Mouse (Mus musculus): ENCODE data around the gene Zfpm1. TPM values are rescaled to one million over a fixed set of nuclear protein-coding genes. Genes with fewer than 3 reads are reported as not detected.
A peak's percentile ranks its signal among the peaks of the same experiment; 100 is the strongest.

Zfpm1 gene
- polyA plus RNA-seq, 1 experiment from 2014 or later = 5.7 TPM

DNA sequence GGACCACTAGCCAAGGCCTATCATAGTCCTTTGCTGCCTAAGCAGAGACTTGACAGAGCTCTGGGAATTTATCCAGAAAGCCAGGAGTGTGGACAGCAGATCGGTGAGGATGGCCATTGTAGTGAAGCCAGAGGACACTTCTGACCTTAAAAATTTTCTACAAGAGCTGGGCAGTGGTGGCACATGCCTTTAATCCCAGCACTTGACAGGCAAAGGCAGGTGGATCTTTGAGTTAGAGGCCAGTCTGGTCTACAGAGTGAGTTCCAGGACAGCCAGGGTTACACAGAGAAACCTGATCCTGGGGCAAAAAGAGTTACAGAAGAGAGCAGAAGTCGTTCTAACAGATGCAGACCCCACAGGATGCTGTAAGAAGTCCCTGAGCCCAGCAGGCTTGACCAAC, 34.5 kb downstream of the Zfpm1 start:
- TF ChIP-seq CTCF (IDR thresholded peaks at IDR 0.05; ENCODE audit: low read depth) = no peak
- no peak for TF ChIP-seq EP300 (IDR thresholded peaks at IDR 0.05; ENCODE audit: low read depth)
- WGBS (ENCODE audit: insufficient replicate concordance) = 52% methylated on average over 2 of the region's 2 CpGs
- Histone ChIP-seq H3K27me3 (ENCODE audit: insufficient read depth, low read length) (no peaks in the 10 kb centered on the region), H3K4me3 (ENCODE audit: low read depth, low read length) (no peak overlapping the region), H3K9me3 (ENCODE audit: low read length) (no peaks in the 10 kb centered on the region), H3K4me1 (ENCODE audit: insufficient read depth) (peaks cover 98% of the 10 kb centered on the region), H3K9ac (replicated peaks) (no peak overlapping the region), H3K27ac (ENCODE audit: low read depth) (no peak overlapping the region), H3K4me2 (ENCODE audit: low read depth, low read length) (no peak overlapping the region), H3K36me3 (replicated peaks; ENCODE audit: insufficient read depth, low read length) (peaks cover 52% of the 10 kb centered on the region)
- ATAC-seq (no peak), DNase-seq (no peak)

DNA sequence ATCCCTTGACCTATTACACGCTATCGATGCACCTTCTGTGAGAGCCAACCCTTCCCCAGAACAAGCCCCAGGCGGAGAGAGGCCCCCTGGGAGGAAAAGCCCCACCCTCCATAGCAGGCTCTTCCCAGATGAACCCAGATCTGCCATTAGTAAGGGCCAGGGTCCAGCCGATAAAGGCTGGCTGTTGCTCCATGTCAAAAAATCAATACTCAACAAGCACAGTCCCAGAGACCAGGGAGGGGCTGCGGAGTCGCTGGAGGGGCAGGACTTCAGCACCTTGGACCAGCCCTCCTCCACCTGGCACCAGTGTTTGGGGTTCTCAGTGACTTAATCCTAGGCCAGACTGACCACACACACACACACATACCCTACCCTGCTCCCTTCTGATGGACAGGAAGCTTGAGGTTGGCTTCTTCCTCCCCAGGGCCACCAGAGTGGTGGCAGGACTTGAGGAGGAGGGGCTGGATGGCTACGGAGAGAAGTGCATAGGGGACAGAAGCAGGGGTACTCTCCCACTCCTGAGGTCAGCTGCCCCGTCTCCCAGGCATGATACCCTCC, 36.1 kb downstream of the Zfpm1 start:
- H3K4me3 ChIP-seq (ENCODE audit: low read depth, low read length) = no peak overlapping the region
- peaks cover 98% of the 10 kb centered on the region for H3K4me1 ChIP-seq (ENCODE audit: insufficient read depth)
- peak overlapping the region; percentile 68 for H3K27ac ChIP-seq (ENCODE audit: low read depth)
- H3K9me3 ChIP-seq (ENCODE audit: low read length) = no peaks in the 10 kb centered on the region
- H3K4me2 ChIP-seq (ENCODE audit: low read depth, low read length) = peak overlapping the region; percentile 33
- no peaks in the 10 kb centered on the region for H3K27me3 ChIP-seq (ENCODE audit: insufficient read depth, low read length)
- H3K36me3 ChIP-seq (replicated peaks; ENCODE audit: insufficient read depth, low read length) = peaks cover 50% of the 10 kb centered on the region
- TF ChIP-seq EP300 (IDR thresholded peaks at IDR 0.05; ENCODE audit: low read depth) = no peak
- TF ChIP-seq CTCF (IDR thresholded peaks at IDR 0.05; ENCODE audit: low read depth) = no peak
- DNase-seq (peak; percentile 69), ATAC-seq (peak; percentile 65)
- H3K9ac ChIP-seq (replicated peaks) = peak overlapping the region; percentile 42
- 31% methylated on average over 8 of the region's 8 CpGs for WGBS (ENCODE audit: insufficient replicate concordance)

DNA sequence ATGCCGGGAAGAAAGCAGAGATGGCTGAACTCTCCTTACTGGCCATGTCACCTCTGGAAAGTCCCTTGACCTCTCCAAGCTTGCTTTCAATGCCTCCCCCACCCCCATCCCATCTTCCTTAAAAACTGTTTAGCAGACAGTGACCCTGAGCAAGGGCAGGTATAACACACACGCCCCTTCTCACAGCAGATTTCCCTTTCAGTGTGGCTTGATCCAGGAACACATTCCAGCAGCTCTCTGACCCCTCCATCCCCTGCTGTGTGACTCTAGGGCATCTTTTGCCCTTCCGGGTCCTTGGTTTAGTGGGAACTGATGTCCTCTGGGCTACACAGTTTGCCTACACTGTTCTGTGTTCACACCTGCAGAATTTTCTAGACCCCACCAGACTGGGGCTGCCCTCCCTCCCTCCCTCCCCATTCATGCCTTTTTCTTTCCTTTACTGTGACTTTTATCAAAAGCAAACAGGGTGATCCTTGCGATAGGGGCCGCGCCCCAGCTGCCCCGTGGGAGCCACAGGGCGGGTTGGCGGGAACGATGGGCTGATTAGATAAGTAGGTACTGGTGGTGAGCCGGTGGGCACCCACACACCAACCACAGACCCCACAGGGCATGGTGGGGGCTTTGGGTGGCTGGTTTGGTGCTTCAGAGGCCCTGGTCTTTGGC, 37.2 kb downstream of the Zfpm1 start:
- DNase-seq (no peak), ATAC-seq (no peak)
- Histone ChIP-seq H3K27ac (ENCODE audit: low read depth) (peak overlapping the region; percentile 85), H3K9ac (replicated peaks) (peak overlapping the region; percentile 35; the same call in 1 of the 2 replicates), H3K4me1 (ENCODE audit: insufficient read depth) (peaks cover 97% of the 10 kb centered on the region), H3K36me3 (replicated peaks; ENCODE audit: insufficient read depth, low read length) (peaks cover 40% of the 10 kb centered on the region), H3K27me3 (ENCODE audit: insufficient read depth, low read length) (no peaks in the 10 kb centered on the region), H3K4me2 (ENCODE audit: low read depth, low read length) (peak overlapping the region; percentile 33; the same call in 1 of the 2 replicates), H3K4me3 (ENCODE audit: low read depth, low read length) (no peak overlapping the region), H3K9me3 (ENCODE audit: low read length) (no peaks in the 10 kb centered on the region)
- WGBS (ENCODE audit: insufficient replicate concordance) = 31% methylated on average over 11 of the region's 11 CpGs
- TF ChIP-seq EP300 (IDR thresholded peaks at IDR 0.05; ENCODE audit: low read depth) = peak; percentile 94
- no peak for TF ChIP-seq CTCF (IDR thresholded peaks at IDR 0.05; ENCODE audit: low read depth)

DNA sequence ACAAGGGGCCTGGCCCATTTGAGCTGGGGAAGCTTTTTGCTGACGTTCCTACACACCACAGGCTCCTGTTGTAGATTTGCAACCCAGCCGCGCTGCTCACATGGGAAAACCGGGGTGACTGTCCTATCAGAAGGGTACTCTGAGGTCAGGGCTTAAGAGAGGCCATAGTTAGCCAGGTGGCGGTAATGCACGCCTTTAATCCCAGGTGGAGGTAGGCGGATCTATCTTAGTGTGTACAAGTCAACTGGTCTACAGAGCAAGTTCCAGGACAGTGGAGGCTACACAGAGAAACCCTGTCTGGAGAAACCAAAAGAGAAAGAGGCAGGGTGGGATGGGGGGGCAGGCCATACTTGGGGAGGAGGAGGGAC, 37.8 kb downstream of the Zfpm1 start:
- peaks cover 42% of the 10 kb centered on the region for H3K36me3 ChIP-seq (replicated peaks; ENCODE audit: insufficient read depth, low read length)
- WGBS (ENCODE audit: insufficient replicate concordance) = 31% methylated on average over 7 of the region's 7 CpGs

DNA sequence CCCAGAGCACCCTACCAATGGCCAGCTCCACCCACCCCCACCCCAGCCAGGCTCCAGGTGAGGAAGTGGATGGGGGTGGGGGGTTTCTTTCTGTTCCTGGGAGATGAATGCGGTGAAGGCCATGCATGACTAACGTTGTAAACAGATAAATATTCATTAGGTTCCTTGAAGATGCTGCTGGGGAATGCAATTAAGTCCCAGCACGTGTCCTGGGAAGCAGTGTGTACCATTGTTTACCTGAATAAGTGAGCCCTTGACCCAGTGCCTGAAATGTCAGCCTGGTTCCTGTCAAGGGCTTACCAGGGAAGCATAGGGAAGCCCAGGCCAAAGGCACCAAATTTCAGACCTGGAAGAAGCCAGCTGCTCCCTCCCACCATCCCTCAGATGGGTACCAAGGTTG, 38.6 kb downstream of the Zfpm1 start:
- no peaks in the 10 kb centered on the region for H3K9me3 ChIP-seq (ENCODE audit: low read length)
- H3K36me3 ChIP-seq (replicated peaks; ENCODE audit: insufficient read depth, low read length) = peaks cover 41% of the 10 kb centered on the region
- H3K4me2 ChIP-seq (ENCODE audit: low read depth, low read length) = peak overlapping the region; percentile 66; the same call in 1 of the 2 replicates
- 0 out of 2 replicates have a peak overlapping the region, but pooled peaks have one; percentile 48 for H3K9ac ChIP-seq (replicated peaks)
- no peak for DNase-seq
- H3K27ac ChIP-seq (ENCODE audit: low read depth) = peak overlapping the region; percentile 85
- WGBS (ENCODE audit: insufficient replicate concordance) = 54% methylated on average over 3 of the region's 3 CpGs
- H3K4me1 ChIP-seq (ENCODE audit: insufficient read depth) = peaks cover 97% of the 10 kb centered on the region
- no peak overlapping the region for H3K4me3 ChIP-seq (ENCODE audit: low read depth, low read length)
- TF ChIP-seq EP300 (IDR thresholded peaks at IDR 0.05; ENCODE audit: low read depth) (no peak), CTCF (IDR thresholded peaks at IDR 0.05; ENCODE audit: low read depth) (no peak)
- H3K27me3 ChIP-seq (ENCODE audit: insufficient read depth, low read length) = no peaks in the 10 kb centered on the region
- ATAC-seq = no peak

More for the DNA sequence above, 37.8 kb downstream of the Zfpm1 start:
- ATAC-seq (no peak), DNase-seq (no peak)
- Histone ChIP-seq H3K27ac (ENCODE audit: low read depth) (peak overlapping the region; percentile 85), H3K9me3 (ENCODE audit: low read length) (no peaks in the 10 kb centered on the region), H3K4me1 (ENCODE audit: insufficient read depth) (peaks cover 97% of the 10 kb centered on the region), H3K4me3 (ENCODE audit: low read depth, low read length) (no peak overlapping the region), H3K27me3 (ENCODE audit: insufficient read depth, low read length) (no peaks in the 10 kb centered on the region), H3K4me2 (ENCODE audit: low read depth, low read length) (peak overlapping the region; percentile 33; the same call in 1 of the 2 replicates), H3K9ac (replicated peaks) (peak overlapping the region; percentile 1; the same call in 1 of the 2 replicates)
- TF ChIP-seq CTCF (IDR thresholded peaks at IDR 0.05; ENCODE audit: low read depth) = no peak
- TF ChIP-seq EP300 (IDR thresholded peaks at IDR 0.05; ENCODE audit: low read depth) = no peak

DNA sequence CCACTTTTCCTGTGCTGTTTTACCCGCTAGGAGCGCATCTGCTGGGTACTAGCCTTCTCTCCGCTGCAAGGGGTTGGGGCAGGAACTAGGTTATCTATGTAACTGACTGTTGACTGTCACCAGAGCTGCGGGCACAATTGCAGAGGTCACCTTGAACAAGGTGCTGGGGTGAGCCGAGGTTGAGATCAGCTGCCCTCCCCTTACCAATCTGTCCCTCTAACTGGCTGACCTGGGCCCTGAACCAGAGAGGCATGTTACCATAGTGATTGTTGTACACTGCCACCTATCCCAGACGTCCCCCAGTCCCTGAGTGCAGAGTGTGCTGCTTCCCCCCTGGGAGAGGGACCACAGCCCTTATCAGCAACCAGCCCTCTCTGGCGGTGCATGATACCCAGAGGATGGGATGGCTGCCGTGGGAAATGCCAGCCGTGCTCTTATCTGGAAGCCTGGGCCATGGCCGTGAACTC, 39.5 kb downstream of the Zfpm1 start:
- peak overlapping the region; percentile 66 for H3K4me2 ChIP-seq (ENCODE audit: low read depth, low read length)
- TF ChIP-seq EP300 (IDR thresholded peaks at IDR 0.05; ENCODE audit: low read depth) (peak; percentile 99), CTCF (IDR thresholded peaks at IDR 0.05; ENCODE audit: low read depth) (no peak)
- H3K9ac ChIP-seq (replicated peaks) = peak overlapping the region; percentile 52
- H3K4me3 ChIP-seq (ENCODE audit: low read depth, low read length) = peak overlapping the region; percentile 12; the same call in 1 of the 2 replicates
- peak overlapping the region; percentile 85 for H3K27ac ChIP-seq (ENCODE audit: low read depth)
- peak; percentile 88 for DNase-seq
- peaks cover 97% of the 10 kb centered on the region for H3K4me1 ChIP-seq (ENCODE audit: insufficient read depth)
- H3K36me3 ChIP-seq (replicated peaks; ENCODE audit: insufficient read depth, low read length) = peaks cover 43% of the 10 kb centered on the region
- H3K9me3 ChIP-seq (ENCODE audit: low read length) = no peaks in the 10 kb centered on the region
- no peaks in the 10 kb centered on the region for H3K27me3 ChIP-seq (ENCODE audit: insufficient read depth, low read length)
- WGBS (ENCODE audit: insufficient replicate concordance) = 35% methylated on average over 10 of the region's 10 CpGs
- ATAC-seq = peak; percentile 78
